Mouse (Mus musculus): Measurements from ENCODE around the gene Tspan4.

- TF ChIP-seq CTCF (IDR thresholded peaks at IDR 0.05; ENCODE audit: low read depth) (no peak), EP300 (IDR thresholded peaks at IDR 0.05; ENCODE audit: low read depth) (no peak)
These were observed 39.1 kb upstream of the Tspan4 start for GRCm38 (mm10) chr7:141435856-141436522.

All from liver, embryonic 14.5 days (tissue).